Mouse (Mus musculus) limb, embryonic 12.5 days (tissue): ENCODE data around the gene Lgr6. TPM values are rescaled to one million over a fixed set of nuclear protein-coding genes. Genes with fewer than 3 reads are reported as not detected.
A peak's percentile ranks its signal among the peaks of the same experiment; 100 is the strongest.

Experiments
- ATAC-seq: fragments of 200-750 bp; cut with Nextera tagmentation; 2 replicates; pipeline ENCODE4 v1.8.0; 2017; ENCODE audit warnings: low read depth, moderate TSS enrichment; ENCODE audit not compliant: insufficient number of reproducible peaks, insufficient read depth, low FRiP score, low TSS enrichment
- H3K27ac ChIP-seq: fragments of 300-500 bp; sonication (generic); 2 replicates; pipeline ENCODE4 v1.5.1; 2016; ENCODE audit warnings: mild to moderate bottlenecking, moderate library complexity
- H3K27me3 ChIP-seq: fragments of 300-500 bp; sonication (generic); 2 replicates; pipeline ENCODE4 v1.6.1; 2016; ENCODE audit warnings: mild to moderate bottlenecking, moderate library complexity
- H3K36me3 ChIP-seq: fragments of 300-500 bp; sonication (generic); 2 replicates; pipeline ENCODE4 v1.6.1; 2016; ENCODE audit warnings: mild to moderate bottlenecking, moderate library complexity
- H3K4me1 ChIP-seq: fragments of 300-500 bp; sonication (generic); replicated peaks from 2 replicates; pipeline ENCODE4 v1.6.1; 2016
- H3K4me2 ChIP-seq: fragments of 300-500 bp; sonication (generic); 2 replicates; pipeline ENCODE4 v1.6.1; 2016; ENCODE audit warnings: mild to moderate bottlenecking, moderate library complexity
- H3K4me3 ChIP-seq: fragments of 300-500 bp; sonication (generic); replicated peaks from 2 replicates; pipeline ENCODE4 v1.5.1; 2016; ENCODE audit warnings: mild to moderate bottlenecking
- H3K9ac ChIP-seq: fragments of 300-500 bp; sonication (generic); replicated peaks from 2 replicates; pipeline ENCODE4 v1.6.1; 2016; ENCODE audit warnings: mild to moderate bottlenecking, moderate library complexity
- H3K9me3 ChIP-seq: fragments of 300-500 bp; sonication (generic); 2 replicates; pipeline ENCODE4 v1.6.1; 2016; ENCODE audit warnings: mild to moderate bottlenecking, moderate library complexity
- WGBS: fragments of 180-500 bp; shearing (Covaris S2); methylation state at CpG from one replicate; pipeline ENCODE4 v1.1.7; 2016; 5-methylcytosine and 5-hydroxymethylcytosine counted together
- polyA plus RNA-seq: library from polyadenylated mRNA; unstranded; fragments of >200 nt; fragmentation: Nextera tagmentation; extraction: Ambion mirVana; gene quantifications from 2 replicates; pipeline ENCODE4 v1.2.1, GENCODE M21; 2016

The Lgr6 gene
- polyA plus RNA-seq, 1 experiment from 2014 or later, result 1.6 TPM

GRCm38 (mm10) chr1:135136500-135136899, 31.4 kb upstream of the Lgr6 start:
- H3K27ac ChIP-seq, result no peak overlapping the region
- no peaks in the 10 kb centered on the region for H3K9me3 ChIP-seq
- no peak overlapping the region for H3K9ac ChIP-seq
- peaks cover 5% of the 10 kb centered on the region; the same call in 1 of the 2 replicates for H3K27me3 ChIP-seq
- ATAC-seq, result 0 out of 2 replicates have a peak, but pooled peaks have one; percentile 23
- no peak overlapping the region for H3K4me3 ChIP-seq
- H3K36me3 ChIP-seq, result no peaks in the 10 kb centered on the region
- H3K4me2 ChIP-seq, result no peak overlapping the region
- H3K4me1 ChIP-seq, result no peaks in the 10 kb centered on the region
- WGBS, result 10% methylated on average over 1 of the region's 1 CpGs

- no peak overlapping the region for H3K9ac ChIP-seq
- 88% methylated on average over 8 of the region's 8 CpGs for WGBS
- no peaks in the 10 kb centered on the region for H3K36me3 ChIP-seq
- H3K27me3 ChIP-seq, result peaks cover 5% of the 10 kb centered on the region; the same call in 1 of the 2 replicates
- no peak for ATAC-seq
- no peak overlapping the region for H3K27ac ChIP-seq
- H3K9me3 ChIP-seq, result no peaks in the 10 kb centered on the region
- no peak overlapping the region for H3K4me3 ChIP-seq
- H3K4me1 ChIP-seq, result peaks cover 7% of the 10 kb centered on the region
- no peak overlapping the region for H3K4me2 ChIP-seq
These were observed 30.2 kb upstream of the Lgr6 start for GRCm38 (mm10) chr1:135135111-135135787.

- Histone ChIP-seq H3K27ac (no peak overlapping the region), H3K27me3 (peaks cover 16% of the 10 kb centered on the region), H3K36me3 (no peaks in the 10 kb centered on the region), H3K4me1 (peaks cover 10% of the 10 kb centered on the region), H3K9ac (no peak overlapping the region), H3K4me2 (no peak overlapping the region), H3K4me3 (no peak overlapping the region), H3K9me3 (no peaks in the 10 kb centered on the region)
- WGBS, result 81% methylated on average over 10 of the region's 10 CpGs
- no peak for ATAC-seq
These were observed 28.8 kb upstream of the Lgr6 start for GRCm38 (mm10) chr1:135133678-135134435.

GRCm38 (mm10) chr1:135132893-135133369, 27.9 kb upstream of the Lgr6 start:
- no peaks in the 10 kb centered on the region for H3K9me3 ChIP-seq
- peaks cover 18% of the 10 kb centered on the region for H3K4me1 ChIP-seq
- peak; percentile 39; the same call in 1 of the 2 replicates for ATAC-seq
- H3K27ac ChIP-seq, result no peak overlapping the region
- no peaks in the 10 kb centered on the region for H3K36me3 ChIP-seq
- H3K9ac ChIP-seq, result no peak overlapping the region
- no peak overlapping the region for H3K4me2 ChIP-seq
- 73% methylated on average over 9 of the region's 9 CpGs for WGBS
- H3K27me3 ChIP-seq, result peaks cover 24% of the 10 kb centered on the region
- no peak overlapping the region for H3K4me3 ChIP-seq

GRCm38 (mm10) chr1:135132473-135132872, 27.4 kb upstream of the Lgr6 start, which contains the start of gene Ptpn7:
Gene Ptpn7, plus strand, starts transcription at chr1:135132700.
- Histone ChIP-seq H3K4me2 (no peak within 1 kb of the TSS), H3K36me3 (no peaks in the 10 kb centered on the region), H3K9ac (0 out of 2 replicates have a peak within 1 kb of the TSS, but pooled peaks have one; percentile 3), H3K9me3 (no peaks in the 10 kb centered on the region), H3K4me1 (peaks cover 23% of the 10 kb centered on the region), H3K27ac (no peak within 1 kb of the TSS), H3K27me3 (peaks cover 26% of the 10 kb centered on the region), H3K4me3 (no peak within 1 kb of the TSS)
- ATAC-seq, result no peak
- 41% methylated on average over 10 of the region's 10 CpGs for WGBS

GRCm38 (mm10) chr1:135131560-135131959, 26.5 kb upstream of the Lgr6 start:
- Histone ChIP-seq H3K4me1 (peaks cover 32% of the 10 kb centered on the region), H3K27ac (no peak overlapping the region), H3K27me3 (peaks cover 26% of the 10 kb centered on the region), H3K4me2 (no peak overlapping the region), H3K4me3 (no peak overlapping the region), H3K9me3 (no peaks in the 10 kb centered on the region), H3K9ac (no peak overlapping the region), H3K36me3 (no peaks in the 10 kb centered on the region)
- 44% methylated on average over 8 of the region's 8 CpGs for WGBS
- no peak for ATAC-seq

GRCm38 (mm10) chr1:135131034-135131433, 26.0 kb upstream of the Lgr6 start:
- Histone ChIP-seq H3K27ac (no peak overlapping the region), H3K36me3 (no peaks in the 10 kb centered on the region), H3K9ac (no peak overlapping the region), H3K27me3 (peaks cover 26% of the 10 kb centered on the region), H3K9me3 (no peaks in the 10 kb centered on the region), H3K4me3 (no peak overlapping the region), H3K4me1 (peaks cover 37% of the 10 kb centered on the region), H3K4me2 (no peak overlapping the region)
- WGBS, result 29% methylated on average over 6 of the region's 6 CpGs
- no peak for ATAC-seq

- no peak for ATAC-seq
- Histone ChIP-seq H3K27me3 (peaks cover 26% of the 10 kb centered on the region), H3K9ac (no peak overlapping the region), H3K27ac (no peak overlapping the region), H3K9me3 (no peaks in the 10 kb centered on the region), H3K4me3 (no peak overlapping the region), H3K4me2 (no peak overlapping the region), H3K4me1 (peaks cover 43% of the 10 kb centered on the region), H3K36me3 (no peaks in the 10 kb centered on the region)
- 71% methylated on average over 2 of the region's 2 CpGs for WGBS
These were observed 25.4 kb upstream of the Lgr6 start for GRCm38 (mm10) chr1:135130376-135131018.

- peaks cover 43% of the 10 kb centered on the region for H3K4me1 ChIP-seq
- no peaks in the 10 kb centered on the region for H3K36me3 ChIP-seq
- no peak overlapping the region for H3K4me2 ChIP-seq
- H3K9me3 ChIP-seq, result no peaks in the 10 kb centered on the region
- no peak overlapping the region for H3K4me3 ChIP-seq
- ATAC-seq, result no peak
- 72% methylated on average over 9 of the region's 9 CpGs for WGBS
- H3K27ac ChIP-seq, result no peak overlapping the region
- H3K9ac ChIP-seq, result no peak overlapping the region
- H3K27me3 ChIP-seq, result peaks cover 26% of the 10 kb centered on the region
These were observed 24.6 kb upstream of the Lgr6 start for GRCm38 (mm10) chr1:135129543-135130183.

GRCm38 (mm10) chr1:135128986-135129385, 23.9 kb upstream of the Lgr6 start:
- WGBS, result 19% methylated on average over 9 of the region's 9 CpGs
- H3K4me1 ChIP-seq, result peaks cover 43% of the 10 kb centered on the region
- no peak overlapping the region for H3K4me2 ChIP-seq

More at GRCm38 (mm10) chr1:135128986-135129385, 23.9 kb upstream of the Lgr6 start:
- Histone ChIP-seq H3K9me3 (no peaks in the 10 kb centered on the region), H3K9ac (no peak overlapping the region), H3K27me3 (peaks cover 26% of the 10 kb centered on the region), H3K27ac (peak overlapping the region; percentile 31; the same call in 1 of the 2 replicates), H3K4me3 (no peak overlapping the region), H3K36me3 (no peaks in the 10 kb centered on the region)
- ATAC-seq, result no peak
